Mouse (Mus musculus) right cerebral cortex, postnatal 4 days (tissue): ENCODE measurements around the gene Nod2.

Experiments
- DNase-seq: peaks from one replicate; pipeline ENCODE4 v3.0.0-alpha.2; 2022

Gene Nod2

DNA sequence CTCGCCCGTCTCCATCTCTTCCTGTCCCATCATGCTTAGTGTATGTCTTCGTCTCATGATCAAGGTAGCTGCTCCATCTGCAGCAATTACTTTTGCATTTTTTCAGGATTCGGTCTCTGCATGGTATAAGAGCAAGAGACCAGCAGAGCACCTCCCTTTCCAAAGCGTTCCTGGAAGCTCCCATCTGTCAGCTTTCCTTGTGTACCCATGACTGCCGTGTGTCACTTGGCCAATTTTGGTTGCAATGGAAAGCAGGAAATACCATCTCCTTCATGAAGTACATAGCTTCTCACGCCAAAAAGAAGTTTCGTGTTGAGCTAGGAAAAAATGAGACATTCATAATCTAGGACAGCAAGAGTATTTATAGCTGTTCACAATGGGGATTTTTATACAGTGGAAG lies 33.9 kb downstream of the Nod2 start:
- DNase-seq: no peak

- no peak for DNase-seq
Observed at GRCm38 (mm10) chr8:88683656-88684289, 36.7 kb downstream of the Nod2 start.

DNA sequence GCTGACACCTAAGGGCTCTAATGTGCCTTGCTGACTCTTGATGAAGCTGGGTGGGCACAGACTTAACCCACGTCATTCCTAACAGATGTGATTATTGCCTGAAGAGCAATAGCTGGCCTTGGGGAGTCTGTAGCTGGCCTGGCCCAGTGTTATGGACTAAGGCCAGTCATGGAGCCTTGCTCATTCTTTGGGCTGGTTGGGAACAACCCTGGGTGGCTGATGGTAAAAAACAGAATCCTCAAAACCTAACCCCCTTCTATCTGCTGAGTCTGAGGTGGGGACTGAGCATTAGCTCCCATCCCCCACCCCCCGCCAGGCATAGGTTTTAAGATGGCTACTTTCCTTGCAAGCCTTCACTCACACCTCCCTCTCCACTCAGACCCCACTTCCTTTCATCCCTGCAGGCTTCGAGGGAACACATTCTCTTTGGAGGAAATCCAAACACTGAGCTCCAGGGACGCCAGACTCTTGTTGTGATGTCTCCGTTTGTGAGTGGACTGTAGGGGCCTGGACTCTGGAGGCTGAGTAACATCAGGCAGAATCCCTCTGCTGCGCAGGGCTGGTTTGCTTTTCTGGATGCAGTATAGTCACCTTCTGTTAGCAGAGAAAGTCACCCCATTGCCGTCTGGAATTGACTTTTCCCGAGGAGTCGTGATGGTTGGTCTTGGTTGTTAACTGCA lies 39.3 kb downstream of the Nod2 start:
- DNase-seq: no peak

DNA sequence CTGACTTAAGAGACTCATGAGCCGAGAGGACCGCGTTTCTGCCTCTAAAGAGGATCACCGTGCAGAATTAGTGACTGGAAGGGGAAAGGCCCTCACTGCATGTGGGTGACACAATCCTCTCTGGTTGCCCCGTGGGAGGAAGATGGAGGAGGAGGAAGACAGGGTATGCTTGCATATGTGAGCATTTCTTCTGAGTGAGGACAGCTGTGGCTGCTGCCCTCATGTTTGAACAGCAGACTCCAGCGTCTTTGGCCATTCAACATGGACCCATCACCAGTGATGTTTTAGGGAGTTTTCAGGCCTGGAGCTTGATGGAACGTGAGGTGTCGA lies 39.8 kb downstream of the Nod2 start:
- DNase-seq: no peak

DNA sequence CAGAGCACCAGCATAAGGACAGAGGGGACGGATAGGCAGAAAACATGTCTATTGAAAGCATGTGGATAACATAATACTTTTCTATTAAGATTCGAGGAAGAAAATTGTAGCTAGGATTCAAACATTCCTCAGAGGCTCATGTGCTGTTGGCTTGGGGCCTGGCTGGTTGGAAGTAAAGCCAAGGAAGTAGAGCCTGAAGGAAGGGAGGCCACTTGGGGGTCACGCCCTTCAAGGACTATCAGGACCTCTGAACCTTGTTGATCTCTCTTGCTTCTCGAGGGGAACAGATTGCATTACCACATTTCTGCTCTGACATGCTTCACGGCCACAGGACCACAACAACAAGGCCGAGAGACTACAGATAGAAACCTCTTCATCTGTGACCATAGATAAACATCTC lies 42.0 kb downstream of the Nod2 start:
- DNase-seq: no peak

DNA sequence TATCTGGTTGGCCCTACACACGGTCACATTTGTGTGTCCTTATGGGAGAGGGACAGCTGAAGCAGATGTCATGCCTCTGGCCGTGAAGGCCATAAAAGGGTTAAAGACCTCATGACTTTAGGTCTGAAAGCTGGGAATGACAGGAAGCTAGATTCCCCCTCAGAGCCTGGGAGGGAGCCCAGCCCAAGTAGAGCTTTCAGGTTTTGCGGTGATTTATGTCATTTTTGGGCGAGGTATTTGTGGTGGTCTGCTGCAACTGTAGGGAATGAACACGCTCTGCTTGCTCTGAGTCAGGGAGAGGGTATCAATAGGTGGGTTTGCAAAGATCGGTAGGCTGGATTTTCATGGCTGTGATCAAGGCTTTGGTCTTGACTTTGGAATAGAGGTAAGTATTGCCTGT lies 42.8 kb downstream of the Nod2 start:
- DNase-seq: no peak

DNA sequence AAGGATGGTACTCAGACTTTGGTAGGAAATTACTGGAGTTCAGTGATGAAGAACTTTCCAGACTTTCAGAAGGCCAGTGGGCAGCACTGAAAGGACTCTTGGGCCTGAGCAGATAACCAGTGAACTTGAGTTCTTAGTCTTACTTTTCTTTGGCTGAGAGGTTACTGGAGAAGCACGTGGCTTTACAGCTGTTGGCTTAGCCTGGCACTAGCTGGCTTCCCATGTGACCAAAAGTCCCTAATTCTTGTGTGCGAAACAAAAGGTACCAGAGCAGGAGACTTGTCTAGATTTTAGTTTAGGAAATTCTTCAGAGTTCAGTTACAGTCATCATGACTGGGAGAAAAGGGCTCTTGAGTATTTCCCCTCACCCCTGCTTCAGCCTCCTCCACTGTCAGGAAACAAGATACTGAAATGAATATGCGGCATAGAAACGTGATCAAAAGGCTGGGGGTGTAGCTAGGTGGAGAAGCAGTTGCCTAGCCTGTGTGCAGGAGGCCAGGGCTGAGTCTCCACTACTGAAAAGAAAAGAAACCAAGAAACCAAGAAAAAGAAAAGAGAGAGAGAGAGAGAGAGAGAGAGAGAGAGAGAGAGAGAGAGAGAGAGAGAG lies 44.3 kb downstream of the Nod2 start:
- DNase-seq: no peak

DNA sequence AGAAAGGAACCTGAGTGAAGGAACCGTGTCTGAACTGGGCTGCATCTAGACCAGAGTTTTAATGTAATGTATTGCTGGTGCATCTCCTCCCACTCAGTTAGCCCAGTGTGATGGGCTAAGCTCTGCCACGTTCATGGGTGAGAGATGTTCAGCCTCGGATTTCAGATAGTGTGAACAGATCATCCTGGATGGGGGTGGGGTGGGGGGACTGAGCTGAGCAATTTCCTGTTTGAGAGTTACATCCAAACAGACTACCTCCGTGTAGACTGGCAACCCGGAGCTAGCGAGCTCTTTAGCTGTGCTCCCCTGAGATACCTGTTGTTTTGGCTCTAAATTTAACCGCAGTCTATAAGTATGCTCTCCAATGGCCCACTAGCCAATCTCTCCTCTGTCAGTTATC lies 44.8 kb downstream of the Nod2 start:
- no peak for DNase-seq

GRCm38 (mm10) chr8:88692866-88693265 lies 45.8 kb downstream of the Nod2 start:
- DNase-seq: no peak

GRCm38 (mm10) chr8:88693376-88693775 lies 46.3 kb downstream of the Nod2 start:
- no peak for DNase-seq

DNA sequence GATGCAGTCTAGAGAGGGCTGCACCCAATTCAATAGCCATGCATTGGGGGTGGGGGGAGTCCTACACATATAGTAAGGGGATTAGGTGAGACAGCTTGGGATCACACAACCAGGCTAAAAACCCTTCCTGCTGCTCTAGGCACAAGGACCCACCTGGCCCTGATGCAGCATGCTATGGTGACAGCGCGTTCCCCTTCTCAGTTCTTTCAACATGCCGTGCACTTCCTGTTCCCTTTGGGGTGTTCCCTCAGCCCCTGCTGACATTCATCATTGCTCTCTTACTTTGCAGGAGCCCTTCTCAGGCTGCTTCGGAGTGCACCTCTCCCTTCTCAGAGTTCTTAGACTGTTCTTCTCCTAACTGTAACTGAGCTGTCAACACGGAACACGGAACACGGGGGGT lies 47.2 kb downstream of the Nod2 start:
- DNase-seq: no peak

GRCm38 (mm10) chr8:88696228-88696627 lies 49.1 kb downstream of the Nod2 start:
- DNase-seq: no peak

DNA sequence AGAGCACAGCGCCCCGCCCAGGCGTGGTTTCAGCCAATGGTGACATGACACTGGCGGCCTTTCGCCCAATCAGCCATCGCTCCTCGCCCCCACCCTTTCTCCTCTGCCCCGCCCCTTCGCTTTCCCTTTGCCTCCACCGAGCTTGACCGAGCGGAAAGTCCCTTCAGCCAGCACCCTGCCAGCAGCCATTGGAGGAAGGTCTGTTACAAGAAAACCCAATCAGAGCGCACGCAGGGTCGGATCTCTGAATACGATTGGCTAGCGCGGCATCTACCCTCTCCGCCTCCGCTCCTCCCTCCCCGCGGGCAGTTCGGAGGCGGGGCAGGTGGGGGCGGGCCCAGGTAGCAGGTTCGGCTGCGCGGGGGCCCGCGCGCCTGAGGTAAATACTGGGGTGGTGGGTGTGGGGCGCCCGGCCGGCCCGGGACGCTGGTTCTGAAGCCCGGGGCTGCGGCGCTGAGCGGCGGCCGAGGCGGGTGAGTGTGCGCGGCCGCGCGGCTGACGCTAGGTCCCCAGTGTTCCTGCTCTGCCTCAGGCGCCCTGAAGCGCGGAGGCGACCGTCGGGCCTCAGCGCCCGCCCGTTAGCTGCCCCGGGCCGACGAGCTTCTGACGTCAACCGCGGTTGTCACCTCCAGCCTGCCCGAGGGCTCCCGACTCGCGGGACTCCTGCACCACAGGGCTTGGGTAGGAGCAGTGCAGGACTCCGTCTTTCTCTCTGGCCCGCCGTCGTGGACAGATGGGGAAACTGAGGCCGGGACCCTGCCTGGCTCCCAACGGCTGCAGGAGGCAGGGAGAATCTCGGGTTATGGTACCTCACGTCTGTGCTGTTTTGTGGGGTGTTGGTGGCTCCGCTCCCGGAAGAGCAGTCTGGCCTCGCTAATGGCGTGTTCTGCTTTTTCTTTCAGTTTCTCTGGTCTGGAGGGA lies 49.9 kb downstream of the Nod2 start, which contains the start of gene Cyld:
Gene Cyld, plus strand, starts transcription at position 308 of the 921 bp plus-strand sequence.
- DNase-seq: peak; percentile 96

- DNase-seq: no peak
Observed at GRCm38 (mm10) chr8:88697642-88698031, 50.5 kb downstream of the Nod2 start.

GRCm38 (mm10) chr8:88698048-88698447 lies 50.9 kb downstream of the Nod2 start:
- no peak for DNase-seq

DNA sequence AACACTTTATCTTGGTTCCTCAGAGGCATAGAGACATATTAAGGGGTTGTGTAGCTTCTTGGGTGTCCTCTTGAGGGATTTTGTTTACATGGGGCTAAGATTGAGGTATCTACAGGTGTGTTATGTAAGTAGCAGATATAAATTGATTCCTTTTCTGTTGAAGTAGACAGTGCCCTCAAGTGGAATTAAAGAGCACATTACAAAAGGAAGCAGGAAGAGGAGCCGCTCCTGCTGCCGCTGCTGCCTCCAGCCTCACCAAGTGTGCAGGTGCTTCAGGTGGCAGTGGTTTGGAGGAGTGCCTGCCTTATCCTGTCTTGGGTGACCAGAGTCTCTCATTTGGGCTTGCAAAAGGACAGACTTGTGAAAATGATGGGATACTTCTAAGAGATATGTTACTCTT lies 54.5 kb downstream of the Nod2 start:
- no peak for DNase-seq

GRCm38 (mm10) chr8:88702816-88703215 lies 55.7 kb downstream of the Nod2 start:
- no peak for DNase-seq

DNA sequence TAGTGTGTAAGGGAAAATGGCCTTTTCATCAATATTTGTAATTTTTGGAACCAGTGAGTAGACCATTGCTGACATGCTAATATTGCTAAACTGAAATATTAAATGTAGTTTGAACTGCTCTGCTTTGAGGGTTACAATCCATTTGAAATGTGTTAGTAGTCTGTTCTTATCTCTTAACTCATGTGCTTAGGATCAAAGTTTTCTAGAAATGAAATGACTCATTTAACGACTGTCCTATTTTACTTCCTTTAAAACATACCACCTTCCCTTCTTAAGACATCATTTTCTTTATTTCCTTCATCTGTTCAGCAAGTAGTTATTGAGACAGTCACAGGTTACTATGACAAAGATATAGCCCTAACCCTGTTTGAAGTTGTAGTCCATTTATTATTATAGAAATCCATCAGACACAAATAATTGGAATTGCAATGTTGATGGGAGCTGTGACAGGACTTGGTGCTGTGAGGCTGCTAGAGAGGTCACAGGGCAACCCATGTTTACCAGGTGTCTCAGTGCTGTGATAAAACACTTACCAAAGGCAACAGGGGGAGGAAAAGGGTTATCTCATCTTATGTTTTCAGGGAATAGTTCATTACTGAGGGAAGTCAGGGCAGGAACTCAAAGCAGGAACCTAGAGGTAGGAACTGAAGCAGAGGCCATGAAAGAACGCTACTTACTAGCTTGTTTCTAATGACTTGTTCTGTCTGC lies 76.3 kb downstream of the Nod2 start:
- DNase-seq: no peak
